Mouse (Mus musculus) CD4-positive, CD25-positive, alpha-beta regulatory T cell, adult 9 weeks (primary cell): ENCODE data around the gene Olfr576. TPM values are rescaled to one million over a fixed set of nuclear protein-coding genes. Genes with fewer than 3 reads are reported as not detected.

Experiments
- polyA plus RNA-seq: library from polyadenylated mRNA; unstranded; fragments of 100-300 nt; shearing (Covaris generic); gene quantifications from one replicate; pipeline ENCODE4 v1.2.1, GENCODE M21; 2017

The Olfr576 gene
- not detected for polyA plus RNA-seq

GRCm38 (mm10) chr7:102962360-102962759 lies at the start of gene Olfr576:
TSS of gene Olfr576 (plus strand) at chr7:102962660.

GRCm38 (mm10) chr7:102917032-102917875 lies 45.2 kb upstream of the Olfr576 start, which contains the start of gene Olfr571:
TSS of gene Olfr571 (minus strand) at chr7:102917536.

GRCm38 (mm10) chr7:102924109-102924508 lies 38.4 kb upstream of the Olfr576 start, which contains the start of gene Olfr572:
TSS of gene Olfr572 (plus strand) at chr7:102924409.

DNA sequence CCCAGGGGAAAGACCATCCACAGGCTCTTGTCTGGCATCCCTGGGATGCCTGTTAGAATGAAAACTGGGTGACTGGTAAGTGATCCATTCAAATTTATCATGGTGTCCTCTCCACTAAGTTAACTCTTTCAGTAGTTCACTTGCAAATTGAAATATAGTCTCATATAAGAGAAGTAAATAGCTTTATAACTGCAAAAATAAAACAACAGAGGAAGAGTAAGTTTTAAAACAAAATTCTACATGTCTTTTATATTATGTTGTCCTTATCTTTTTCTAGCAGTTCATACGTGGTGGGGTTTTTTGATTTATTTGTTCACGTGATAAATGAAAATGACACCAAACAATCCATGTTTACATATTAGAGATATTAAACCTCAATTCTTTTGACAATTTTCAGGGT lies 20.0 kb upstream of the Olfr576 start, which contains the start of gene Olfr573-ps1:
Olfr573-ps1 (minus strand) TSS at position 101 of the 400 bp plus-strand sequence.

GRCm38 (mm10) chr7:102948167-102948566 lies 14.3 kb upstream of the Olfr576 start, which contains the start of gene Olfr574:
TSS of gene Olfr574 (plus strand) at chr7:102948467.

GRCm38 (mm10) chr7:102958593-102958992 lies 3.9 kb upstream of the Olfr576 start, which contains the start of gene Olfr575:
TSS of gene Olfr575 (minus strand) at chr7:102958775.

GRCm38 (mm10) chr7:102975843-102976242 lies 13.4 kb downstream of the Olfr576 start, which contains the start of gene Olfr577:
TSS of gene Olfr577 (minus strand) at chr7:102975943.

GRCm38 (mm10) chr7:102989224-102989623 lies 26.8 kb downstream of the Olfr576 start, which contains the start of gene Olfr578:
TSS of gene Olfr578 (minus strand) at chr7:102989324.

Other genes starting within 250 kb of the Olfr576 start
- not detected for gene Olfr33, start 243.6 kb upstream of the Olfr576 start, polyA plus RNA-seq
- gene Olfr559, start 235.2 kb upstream of the Olfr576 start, polyA plus RNA-seq = not detected
- not detected for gene Olfr560, start 203.3 kb upstream of the Olfr576 start, polyA plus RNA-seq
- not detected for gene Olfr78, start 203.2 kb upstream of the Olfr576 start, polyA plus RNA-seq
- gene Olfr561, start 191.4 kb upstream of the Olfr576 start, polyA plus RNA-seq = not detected
- gene Olfr564, start 159.2 kb upstream of the Olfr576 start, polyA plus RNA-seq = not detected
- gene Olfr566, start 103.9 kb upstream of the Olfr576 start, polyA plus RNA-seq = not detected
- gene Olfr568, start 85.5 kb upstream of the Olfr576 start, polyA plus RNA-seq = not detected
- not detected for gene Olfr569, start 71.8 kb upstream of the Olfr576 start, polyA plus RNA-seq
- not detected for gene Olfr570, start 68.1 kb upstream of the Olfr576 start, polyA plus RNA-seq
- gene Olfr571, start 45.1 kb upstream of the Olfr576 start, polyA plus RNA-seq = not detected
- not detected for gene Olfr572, start 38.3 kb upstream of the Olfr576 start, polyA plus RNA-seq
- gene Olfr573-ps1, start 20.1 kb upstream of the Olfr576 start, polyA plus RNA-seq = not detected
- gene Olfr574, start 14.2 kb upstream of the Olfr576 start, polyA plus RNA-seq = not detected
- not detected for gene Olfr575, start 3.9 kb upstream of the Olfr576 start, polyA plus RNA-seq
- gene Olfr577, start 13.3 kb downstream of the Olfr576 start, polyA plus RNA-seq = not detected
- gene Olfr578, start 26.7 kb downstream of the Olfr576 start, polyA plus RNA-seq = not detected
- gene Olfr582, start 75.4 kb downstream of the Olfr576 start, polyA plus RNA-seq = not detected
- gene Olfr583, start 88.6 kb downstream of the Olfr576 start, polyA plus RNA-seq = not detected
- not detected for gene Olfr584, start 119.2 kb downstream of the Olfr576 start, polyA plus RNA-seq
- gene Olfr585, start 135.1 kb downstream of the Olfr576 start, polyA plus RNA-seq = not detected
- not detected for gene Olfr586, start 163.0 kb downstream of the Olfr576 start, polyA plus RNA-seq
- gene Olfr588-ps1, start 178.2 kb downstream of the Olfr576 start, polyA plus RNA-seq = not detected
- gene Olfr589, start 193.7 kb downstream of the Olfr576 start, polyA plus RNA-seq = not detected
- not detected for gene Olfr591, start 215.7 kb downstream of the Olfr576 start, polyA plus RNA-seq
- not detected for gene Olfr592, start 222.1 kb downstream of the Olfr576 start, polyA plus RNA-seq
- not detected for gene Olfr593, start 249.2 kb downstream of the Olfr576 start, polyA plus RNA-seq